Mouse (Mus musculus) thymus, adult 2 months (tissue): ENCODE measurements around the gene Cdh23.

Source experiments
- CTCF ChIP-seq: fragments of 200-500 bp; IDR thresholded peaks from 2 replicates; pipeline ENCODE4 v1.5.1; 2012; ENCODE audit warnings: mild to moderate bottlenecking, control low read depth, low read length, moderate library complexity, borderline replicate concordance; ENCODE audit not compliant: control insufficient read depth, poor library complexity, insufficient read depth; ENCODE audit errors: extremely low read depth
- POLR2A ChIP-seq: fragments of 200-500 bp; IDR thresholded peaks from 2 replicates; pipeline ENCODE4 v1.6.1; 2012; ENCODE audit warnings: mild to moderate bottlenecking, low read length, control low read depth, moderate library complexity; ENCODE audit not compliant: control insufficient read depth, poor library complexity, insufficient read depth; ENCODE audit errors: extremely low read depth

DNA sequence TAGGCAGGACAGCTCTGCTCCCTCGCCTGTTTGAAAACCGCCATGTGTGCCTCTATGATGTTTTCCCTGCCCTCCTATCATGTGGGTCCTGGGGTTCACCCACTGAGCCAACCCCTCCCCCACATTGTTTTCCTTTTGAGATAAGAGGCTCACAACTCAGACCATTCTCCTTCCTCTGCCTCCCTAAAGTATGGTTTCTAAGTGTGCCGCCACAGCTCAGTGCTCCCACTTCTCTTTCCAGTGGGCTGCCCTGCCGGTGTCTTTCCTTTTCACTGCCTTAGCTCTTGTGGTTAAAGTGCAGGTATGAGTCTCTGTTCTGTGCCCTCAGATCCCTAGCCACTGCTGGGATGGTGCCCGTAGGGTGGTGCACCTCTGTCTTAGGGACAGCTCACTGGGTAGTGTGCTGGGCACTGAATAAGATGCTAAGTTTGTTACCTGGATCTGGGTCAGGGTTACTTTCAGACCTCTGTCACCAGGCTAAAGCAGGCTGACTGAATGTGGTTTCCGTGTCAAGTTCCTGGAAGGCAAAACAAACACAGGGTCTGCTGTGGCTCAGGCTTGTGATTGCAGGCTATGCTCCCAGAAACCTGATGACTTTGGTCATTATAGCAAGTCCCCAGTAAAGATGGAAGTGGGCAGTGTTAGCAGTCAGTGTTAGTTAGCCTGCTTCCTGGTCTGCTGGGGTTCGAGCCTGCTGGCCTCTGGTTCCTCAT lies 406.1 kb downstream of the Cdh23 start:
- TF ChIP-seq CTCF, result no peak
- TF ChIP-seq POLR2A, result no peak
